Mouse (Mus musculus) MEL (cell line): ENCODE data around the gene Fam193b. TPM values are rescaled to one million over a fixed set of nuclear protein-coding genes. Genes with fewer than 3 reads are reported as not detected.

ENCODE experiments used
- DNase-seq: peaks from one replicate; pipeline ENCODE4 v3.0.0; 2011; ENCODE audit warnings: low read depth, low spot score
- H3K27ac ChIP-seq: 2 replicates; pipeline ENCODE4 v1.5.1; 2012; ENCODE audit warnings: low read depth, mild to moderate bottlenecking, control low read depth, low read length, moderate library complexity; ENCODE audit not compliant: control insufficient read depth
- H3K27me3 ChIP-seq, 2 experiments: fragments of 150-350 bp in 1 of 2; sonication (generic) in 1 of 2; 2 replicates each; pipeline ENCODE4 v1.6.1; 2012; ENCODE audit warnings: low read length in 2 of 2, mild to moderate bottlenecking in 2 of 2, improper control_type of control experiment in 1 of 2, moderate library complexity in 1 of 2; ENCODE audit not compliant: insufficient read depth in 2 of 2, control insufficient read depth in 1 of 2
- H3K36me3 ChIP-seq, 2 experiments: 2 replicates each; pipeline ENCODE4 v1.6.1; 2012 to 2014; ENCODE audit warnings: low read length in 2 of 2, improper control_type of control experiment in 1 of 2, inconsistent platforms in 1 of 2, mild to moderate bottlenecking in 1 of 2; ENCODE audit not compliant: insufficient read depth in 2 of 2, control insufficient read depth in 1 of 2
- H3K4me1 ChIP-seq, 2 experiments: fragments of 150-350 bp in 1 of 2; sonication (generic) in 1 of 2; 2 replicates each; pipeline ENCODE4 v1.6.1; 2012; ENCODE audit warnings: low read length in 2 of 2, improper control_type of control experiment in 1 of 2, mild to moderate bottlenecking in 1 of 2; ENCODE audit not compliant: insufficient read depth in 2 of 2, control insufficient read depth in 1 of 2
- H3K4me3 ChIP-seq, 2 experiments: fragments of 150-350 bp in 1 of 2; sonication (generic) in 1 of 2; 2 replicates each; pipeline ENCODE4 v1.5.1; 2012; ENCODE audit warnings: low read depth in 2 of 2, low read length in 2 of 2, mild to moderate bottlenecking in 2 of 2, moderate library complexity in 2 of 2, control low read depth in 1 of 2, improper control_type of control experiment in 1 of 2; ENCODE audit not compliant: control insufficient read depth in 1 of 2, insufficient read depth in 1 of 2
- H3K79me2 ChIP-seq: 2 replicates; pipeline ENCODE4 v1.6.1; 2012; ENCODE audit warnings: mild to moderate bottlenecking, low read length, moderate library complexity; ENCODE audit not compliant: control insufficient read depth, poor library complexity, insufficient read depth
- H3K9ac ChIP-seq: 2 replicates; pipeline ENCODE4 v1.6.1; 2012; ENCODE audit warnings: low read depth, mild to moderate bottlenecking, control low read depth, low read length, moderate library complexity; ENCODE audit not compliant: control insufficient read depth, poor library complexity, severe bottlenecking
- H3K9me3 ChIP-seq: fragments of 150-350 bp; sonication (generic); replicated peaks from 2 replicates; pipeline ENCODE4 v1.6.1; 2012; ENCODE audit warnings: mild to moderate bottlenecking, low read length, improper control_type of control experiment, moderate library complexity; ENCODE audit not compliant: insufficient read depth
- BHLHE40 ChIP-seq: IDR thresholded peaks from 2 replicates; pipeline ENCODE4 v1.6.1; 2012; ENCODE audit warnings: low read depth, mild to moderate bottlenecking, inconsistent platforms, low read length, improper control_type of control experiment, borderline replicate concordance
- CHD2 ChIP-seq: IDR thresholded peaks from 2 replicates; pipeline ENCODE4 v1.6.1; 2011; ENCODE audit warnings: low read length, improper control_type of control experiment
- EP300 ChIP-seq, 2 experiments: IDR thresholded peaks; 2 replicates each; pipeline ENCODE4 v1.6.1; 2011; ENCODE audit warnings: improper control_type of control experiment in 2 of 2, low read length in 2 of 2, low read depth in 1 of 2, mild to moderate bottlenecking in 1 of 2
- GATA1 ChIP-seq: IDR thresholded peaks from 2 replicates; pipeline ENCODE4 v1.6.1; 2011; ENCODE audit warnings: low read depth, low read length, improper control_type of control experiment
- MAFK ChIP-seq: IDR thresholded peaks from 2 replicates; pipeline ENCODE4 v1.6.1; 2011; ENCODE audit warnings: low read depth, mild to moderate bottlenecking, low read length, improper control_type of control experiment, borderline replicate concordance
- MAZ ChIP-seq: IDR thresholded peaks from 2 replicates; pipeline ENCODE4 v1.6.1; 2012; ENCODE audit warnings: low read depth, mild to moderate bottlenecking, inconsistent platforms, low read length, improper control_type of control experiment
- MEF2A ChIP-seq: IDR thresholded peaks from 2 replicates; pipeline ENCODE4 v1.6.1; 2014; ENCODE audit warnings: low read depth, mild to moderate bottlenecking, inconsistent platforms, low read length, improper control_type of control experiment; ENCODE audit not compliant: poor library complexity, insufficient replicate concordance, severe bottlenecking; ENCODE audit errors: extremely low read depth
- MXI1 ChIP-seq: IDR thresholded peaks from 2 replicates; pipeline ENCODE4 v1.6.1; 2011; ENCODE audit warnings: mild to moderate bottlenecking, low read depth, low read length, improper control_type of control experiment
- NELFE ChIP-seq: IDR thresholded peaks from 2 replicates; pipeline ENCODE4 v1.6.1; 2011; ENCODE audit warnings: low read depth, low read length, improper control_type of control experiment
- NRF1 ChIP-seq: IDR thresholded peaks from 2 replicates; pipeline ENCODE4 v1.6.1; 2014; ENCODE audit warnings: low read depth, mild to moderate bottlenecking, inconsistent platforms, low read length, improper control_type of control experiment, moderate library complexity; ENCODE audit not compliant: poor library complexity, insufficient read depth, severe bottlenecking
- POLR2AphosphoS2 ChIP-seq: IDR thresholded peaks from 2 replicates; pipeline ENCODE4 v1.6.1; 2011; ENCODE audit warnings: low read length, improper control_type of control experiment
- POLR2AphosphoS5 ChIP-seq: IDR thresholded peaks from 2 replicates; pipeline ENCODE4 v1.6.1; 2012; ENCODE audit warnings: low read depth, borderline replicate concordance, mild to moderate bottlenecking, inconsistent platforms, low read length, moderate library complexity, mixed read lengths
- RAD21 ChIP-seq: IDR thresholded peaks from 2 replicates; pipeline ENCODE4 v1.6.1; 2011; ENCODE audit warnings: mild to moderate bottlenecking, low read depth, low read length, improper control_type of control experiment
- TCF12 ChIP-seq: IDR thresholded peaks from 2 replicates; pipeline ENCODE4 v1.6.1; 2014; ENCODE audit warnings: low read depth, mild to moderate bottlenecking, inconsistent platforms, low read length, improper control_type of control experiment, moderate library complexity
- UBTF ChIP-seq: IDR thresholded peaks from 2 replicates; pipeline ENCODE4 v1.6.1; 2012; ENCODE audit warnings: low read depth, mild to moderate bottlenecking, inconsistent platforms, low read length, improper control_type of control experiment, moderate library complexity, borderline replicate concordance; ENCODE audit not compliant: insufficient read depth
- USF2 ChIP-seq, 2 experiments: IDR thresholded peaks; 2 replicates each; pipeline ENCODE4 v1.6.1; 2011 to 2012; ENCODE audit warnings: improper control_type of control experiment in 2 of 2, low read length in 2 of 2, borderline replicate concordance in 1 of 2, inconsistent platforms in 1 of 2, low read depth in 1 of 2, mild to moderate bottlenecking in 1 of 2; ENCODE audit not compliant: insufficient read depth in 1 of 2
- ZC3H11A ChIP-seq: IDR thresholded peaks from 2 replicates; pipeline ENCODE4 v1.6.1; 2012; ENCODE audit warnings: low read depth, mild to moderate bottlenecking, inconsistent platforms, low read length, improper control_type of control experiment
- ZKSCAN1 ChIP-seq: IDR thresholded peaks from 2 replicates; pipeline ENCODE4 v1.6.1; 2012; ENCODE audit warnings: low read depth, mild to moderate bottlenecking, inconsistent platforms, low read length, improper control_type of control experiment, moderate library complexity
- ZNF384 ChIP-seq: IDR thresholded peaks from 2 replicates; pipeline ENCODE4 v1.6.1; 2012; ENCODE audit warnings: low read depth, mild to moderate bottlenecking, inconsistent platforms, low read length, improper control_type of control experiment
- polyA plus RNA-seq, 2 experiments: library from polyadenylated mRNA; stranded (reverse) in 1 of 2; unstranded in 1 of 2; fragments of >175 nt in 1 of 2; fragments of >200 nt in 1 of 2; gene quantifications; 2 replicates each; pipeline versions ENCODE4 v1.2.1 to v1.2.4; 2012; ENCODE audit warnings: low replicate concordance in 2 of 2, low read depth in 1 of 2; ENCODE audit not compliant: insufficient read length in 2 of 2, insufficient read depth in 1 of 2, missing spikeins in 1 of 2
- total RNA-seq: library from RNA; depleted of rRNA; stranded (reverse); fragments of 300-350 nt; gene quantifications from 2 replicates; pipeline ENCODE4 v1.2.3, GENCODE M21; 2012

Fam193b gene
- total and polyA plus RNA-seq, 3 experiments, result 11.9 to 38.7 TPM; not detected in 1

- no peak overlapping the region for H3K27ac ChIP-seq
- no peak overlapping the region for H3K4me3 ChIP-seq
- no peak for DNase-seq
- no peaks in the 10 kb centered on the region for H3K27me3 ChIP-seq
- H3K79me2 ChIP-seq, result no peaks in the 10 kb centered on the region
- no peaks in the 10 kb centered on the region for H3K9me3 ChIP-seq
- TF ChIP-seq POLR2AphosphoS2 (no peak), MXI1 (no peak), RAD21 (no peak), MEF2A (no peak), ZKSCAN1 (no peak), POLR2AphosphoS5 (no peak), NRF1 (no peak), USF2 (IDR thresholded peaks at IDR 0.05; ENCODE audit: borderline replicate concordance in 1 of 2, insufficient read depth in 1 of 2, low read depth in 1 of 2, low read length in 2 of 2) (no peak), TCF12 (no peak), BHLHE40 (no peak), MAFK (no peak), MAZ (no peak), ZC3H11A (no peak)
- H3K36me3 ChIP-seq, result no peaks in the 10 kb centered on the region; a peak in 1 of 4 replicates
- peaks cover 0 to 4% of the 10 kb centered on the region in 2 experiments; a peak in 2 of 4 replicates for H3K4me1 ChIP-seq
- no peak overlapping the region for H3K9ac ChIP-seq
Measured at GRCm38 (mm10) chr13:55607624-55608006, 36.7 kb upstream of the Fam193b start.

- Histone ChIP-seq H3K27me3 (no peaks in the 10 kb centered on the region), H3K4me1 (peaks cover 0 to 4% of the 10 kb centered on the region in 2 experiments; a peak in 2 of 4 replicates), H3K4me3 (no peak overlapping the region), H3K36me3 (no peaks in the 10 kb centered on the region; a peak in 1 of 4 replicates), H3K9ac (no peak overlapping the region), H3K79me2 (no peaks in the 10 kb centered on the region; the same call in 1 of the 2 replicates), H3K9me3 (no peaks in the 10 kb centered on the region), H3K27ac (no peak overlapping the region)
- DNase-seq, result peak; percentile 44
- no peak for TF ChIP-seq CHD2
- no peak for TF ChIP-seq ZNF384
- no peak for TF ChIP-seq MEF2A
- no peak for TF ChIP-seq RAD21
- TF ChIP-seq UBTF, result no peak
- no peak for TF ChIP-seq EP300 (IDR thresholded peaks at IDR 0.05; ENCODE audit: low read depth in 1 of 2, low read length in 2 of 2)
- no peak for TF ChIP-seq NELFE
- TF ChIP-seq GATA1, result no peak
- no peak for TF ChIP-seq BHLHE40
Measured at GRCm38 (mm10) chr13:55606899-55607623, 36.1 kb upstream of the Fam193b start.
